Mouse (Mus musculus): ENCODE measurements around the gene Rps18.

Rps18 gene

DNA sequence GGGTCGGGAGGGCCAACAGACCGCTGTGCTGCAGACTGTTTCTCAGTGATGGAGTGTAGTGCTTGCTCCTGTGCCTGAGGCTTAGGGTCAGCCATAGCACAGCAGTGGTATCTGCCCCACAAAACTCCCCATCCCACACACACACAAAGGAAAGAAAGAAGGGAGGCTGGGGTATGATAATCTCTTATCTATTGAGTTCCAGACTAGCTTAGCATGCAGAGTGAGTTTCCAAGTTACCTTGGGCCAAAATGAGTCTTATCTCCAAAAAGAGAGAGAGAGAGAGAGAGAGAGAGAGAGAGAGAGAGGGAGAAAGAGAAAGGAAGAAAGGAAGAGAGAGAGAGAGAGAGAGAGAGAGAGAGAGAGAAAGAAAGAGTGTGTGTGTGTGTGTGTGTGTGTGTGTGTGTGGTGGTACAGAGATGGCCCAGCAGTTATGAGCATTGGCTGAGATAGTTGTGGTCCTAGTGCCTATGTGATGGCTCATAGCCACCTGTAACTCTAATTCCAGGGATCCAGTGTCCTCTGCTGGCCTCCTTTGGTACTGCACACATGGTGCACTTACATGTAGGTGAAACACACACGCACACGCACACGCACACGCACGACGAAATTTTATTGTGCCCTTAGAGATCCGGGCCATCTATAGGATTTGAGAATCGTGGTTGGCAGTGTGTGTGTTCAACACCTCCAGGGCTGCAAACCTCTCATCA is 31.1 kb downstream of the Rps18 start:
- DNase-seq (ENCODE audit: low read depth, low spot score): no peak

- no peak for DNase-seq (ENCODE audit: low read depth, low spot score)
These were observed 34.4 kb downstream of the Rps18 start for GRCm38 (mm10) chr17:33921361-33921760.

GRCm38 (mm10) chr17:33920282-33921097 is 35.3 kb downstream of the Rps18 start:
- peak; percentile 75 for DNase-seq (ENCODE audit: low read depth, low spot score)

GRCm38 (mm10) chr17:33919351-33920281 is 36.2 kb downstream of the Rps18 start:
- DNase-seq (ENCODE audit: low read depth, low spot score): no peak

DNA sequence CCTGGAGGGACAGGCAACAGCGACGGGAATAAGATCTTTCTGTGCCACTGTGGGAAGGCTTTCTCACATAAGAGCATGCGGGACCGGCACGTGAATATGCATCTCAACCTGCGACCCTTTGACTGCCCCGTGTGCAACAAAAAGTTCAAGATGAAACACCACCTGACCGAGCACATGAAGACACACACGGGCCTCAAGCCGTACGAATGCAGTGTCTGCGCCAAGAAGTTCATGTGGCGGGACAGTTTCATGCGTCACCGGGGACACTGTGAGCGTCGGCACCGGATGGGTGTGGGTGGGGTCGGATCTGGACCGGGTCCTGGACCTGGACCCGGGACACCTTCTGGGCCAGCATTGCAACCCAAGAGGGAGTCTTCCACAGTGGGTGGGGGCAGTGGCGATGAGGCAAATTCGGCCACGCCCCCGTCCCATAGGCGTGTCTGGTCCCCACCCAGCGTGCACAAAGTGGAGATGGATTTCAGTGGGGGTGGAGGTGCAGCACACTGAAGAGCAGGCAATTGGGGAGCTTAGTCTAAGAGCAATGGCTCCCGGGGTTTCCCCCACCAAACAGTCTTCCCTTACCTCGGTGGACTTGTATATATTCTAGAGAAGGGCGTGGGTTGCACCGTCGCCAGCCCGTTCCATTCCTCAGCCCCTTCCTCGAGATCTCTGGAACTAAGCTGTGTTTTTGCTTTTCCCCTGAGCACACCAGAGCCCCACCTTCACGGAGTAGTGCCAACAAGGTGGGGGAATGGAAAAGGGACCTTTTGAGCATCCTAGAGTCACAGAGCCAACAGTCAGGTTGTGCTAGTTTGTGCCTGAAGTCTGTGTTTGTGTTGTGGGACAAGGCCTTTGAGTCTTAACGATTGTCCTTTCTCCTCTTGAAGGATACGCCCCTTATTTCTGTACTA is 37.3 kb downstream of the Rps18 start:
- no peak for DNase-seq (ENCODE audit: low read depth, low spot score)

DNA sequence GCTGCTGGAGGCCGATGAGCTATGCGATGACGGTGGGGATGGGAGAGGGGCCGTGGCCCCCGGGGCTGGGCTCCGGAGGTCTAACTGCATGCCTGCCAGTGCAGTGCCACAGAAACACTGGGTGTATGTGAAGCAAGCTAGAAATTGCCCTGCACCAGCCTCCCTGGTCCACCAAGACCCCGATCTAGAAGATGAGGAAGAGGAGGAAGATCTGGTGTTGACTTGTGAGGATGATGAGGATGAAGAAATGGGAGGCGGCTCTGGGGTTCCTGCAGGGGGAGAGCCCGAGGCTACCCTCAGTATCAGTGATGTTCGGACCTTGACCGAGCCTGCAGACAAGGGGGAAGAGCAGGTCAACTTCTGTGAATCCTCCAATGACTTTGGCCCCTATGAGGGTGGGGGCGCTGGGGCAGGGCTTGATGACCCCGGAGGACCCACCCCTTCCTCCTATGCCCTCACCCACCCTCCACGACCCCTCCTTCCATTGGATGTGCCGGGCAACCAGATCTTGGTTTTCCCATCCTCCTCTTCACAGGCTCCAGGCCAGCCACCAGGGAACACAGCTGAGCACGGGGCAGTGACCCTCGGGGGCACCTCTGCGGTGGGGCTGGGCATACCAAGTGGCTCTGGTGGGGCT is 38.0 kb downstream of the Rps18 start:
- no peak for DNase-seq (ENCODE audit: low read depth, low spot score)

GRCm38 (mm10) chr17:33916847-33917655 is 38.8 kb downstream of the Rps18 start:
- DNase-seq (ENCODE audit: low read depth, low spot score): no peak

GRCm38 (mm10) chr17:33916294-33916693 is 39.5 kb downstream of the Rps18 start:
- peak; percentile 61 for DNase-seq (ENCODE audit: low read depth, low spot score)

DNA sequence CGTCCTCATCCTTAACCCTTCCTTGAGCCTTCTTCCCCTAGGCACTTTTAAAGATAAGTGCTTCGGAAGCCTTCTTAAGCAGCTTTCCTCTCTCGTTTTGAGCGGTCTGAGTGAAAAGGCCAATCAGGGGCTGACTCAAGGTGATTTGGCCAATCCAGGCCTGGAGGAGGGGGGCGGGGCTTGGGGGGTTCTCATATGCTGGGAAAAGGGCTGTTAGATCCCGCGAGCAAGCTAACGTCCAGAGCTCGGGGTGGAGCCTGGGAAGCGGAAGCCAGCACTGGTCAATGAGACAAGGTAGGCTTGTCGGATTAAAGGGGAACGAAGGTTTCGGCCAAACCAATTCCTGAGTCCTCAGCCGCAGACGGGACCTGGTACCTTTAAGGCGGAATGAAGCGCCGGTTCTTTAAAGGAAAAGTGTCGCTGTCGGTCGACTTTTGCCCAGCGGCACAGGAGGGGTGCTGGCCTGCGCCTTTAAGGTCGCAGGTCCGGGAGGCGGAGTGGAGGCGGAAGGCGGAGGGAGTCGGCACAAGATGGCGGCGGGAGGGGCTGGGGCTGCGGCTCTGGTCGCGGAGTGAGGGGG is 40.0 kb downstream of the Rps18 start, which contains the start of the genes Tapbp and Zbtb22:
Gene Tapbp, plus strand, starts transcription at position 229 of the 580 bp plus-strand sequence.
Gene Zbtb22, plus strand, starts transcription at position 234 of the 580 bp plus-strand sequence.
- DNase-seq (ENCODE audit: low read depth, low spot score): peak; percentile 97

- no peak for DNase-seq (ENCODE audit: low read depth, low spot score)
These were observed 40.8 kb downstream of the Rps18 start for GRCm38 (mm10) chr17:33914969-33915391.

- no peak for DNase-seq (ENCODE audit: low read depth, low spot score)
These were observed 41.9 kb downstream of the Rps18 start for GRCm38 (mm10) chr17:33913905-33914304.

DNA sequence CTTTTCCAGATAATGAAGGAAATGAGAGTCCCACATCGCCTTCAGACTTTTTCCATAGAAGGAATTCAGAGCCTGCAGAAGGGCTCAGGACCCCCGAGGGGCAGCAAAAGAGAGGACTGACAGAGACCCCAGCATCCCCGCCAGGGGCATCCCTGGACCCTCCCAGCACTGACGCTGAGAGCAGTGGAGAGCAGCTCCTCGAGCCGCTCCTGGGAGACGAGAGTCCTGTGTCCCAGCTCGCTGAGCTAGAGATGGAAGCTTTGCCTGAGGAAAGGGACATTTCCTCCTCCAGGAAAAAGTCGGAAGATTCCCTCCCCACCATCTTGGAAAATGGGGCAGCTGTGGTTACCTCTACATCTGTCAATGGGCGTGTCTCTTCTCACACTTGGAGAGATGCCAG is 42.5 kb downstream of the Rps18 start:
- no peak for DNase-seq (ENCODE audit: low read depth, low spot score)

- no peak for DNase-seq (ENCODE audit: low read depth, low spot score)
These were observed 43.9 kb downstream of the Rps18 start for GRCm38 (mm10) chr17:33911813-33912414.

DNA sequence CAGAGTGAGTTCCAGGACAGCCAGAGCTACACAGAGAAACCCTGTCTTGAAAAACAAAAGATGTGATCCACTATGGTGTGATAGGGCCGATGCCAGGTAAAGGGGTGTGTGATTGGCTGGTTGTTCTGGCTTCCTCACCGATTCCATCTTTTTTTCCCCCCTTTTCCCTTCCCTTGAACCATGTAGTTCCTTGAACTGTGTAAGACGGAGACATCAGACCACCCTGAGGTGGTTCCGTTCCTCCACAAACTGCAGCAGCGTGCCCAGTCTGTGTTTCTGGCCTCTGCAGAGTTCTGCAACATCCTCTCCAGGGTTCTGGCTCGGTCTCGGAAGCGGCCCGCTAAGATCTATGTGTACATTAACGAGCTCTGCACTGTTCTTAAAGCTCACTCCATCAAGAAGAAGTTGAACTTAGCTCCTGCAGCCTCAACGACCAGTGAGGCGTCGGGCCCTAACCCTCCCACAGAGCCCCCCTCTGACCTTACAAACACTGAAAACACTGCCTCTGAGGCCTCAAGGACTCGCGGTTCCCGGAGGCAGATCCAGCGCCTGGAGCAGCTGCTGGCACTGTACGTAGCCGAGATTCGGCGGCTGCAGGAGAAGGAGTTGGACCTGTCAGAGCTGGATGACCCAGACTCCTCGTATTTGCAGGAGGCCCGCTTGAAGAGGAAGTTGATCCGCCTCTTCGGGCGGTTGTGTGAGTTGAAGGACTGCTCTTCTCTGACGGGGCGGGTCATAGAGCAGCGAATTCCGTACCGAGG is 44.6 kb downstream of the Rps18 start:
- no peak for DNase-seq (ENCODE audit: low read depth, low spot score)

GRCm38 (mm10) chr17:33910346-33911051 is 45.3 kb downstream of the Rps18 start:
- no peak for DNase-seq (ENCODE audit: low read depth, low spot score)

DNA sequence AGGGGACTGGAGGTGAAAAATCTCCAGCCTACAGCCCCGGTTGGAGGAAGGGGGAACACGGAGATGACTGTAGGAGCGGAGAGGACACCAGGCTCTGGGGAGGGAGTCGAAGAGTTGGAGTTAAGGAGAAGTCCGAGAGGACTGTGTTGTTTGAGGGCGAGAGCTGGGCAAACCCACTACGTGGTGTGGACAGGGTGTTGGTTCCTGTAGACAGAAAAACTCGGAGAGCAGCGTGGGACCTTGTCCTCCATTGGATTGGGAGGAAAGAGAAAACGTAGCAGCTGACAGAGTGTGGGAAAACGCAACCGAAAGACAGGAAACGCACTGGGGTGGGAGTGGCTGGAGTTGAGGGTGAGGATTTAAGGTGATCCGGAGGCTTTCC is 45.9 kb downstream of the Rps18 start:
- no peak for DNase-seq (ENCODE audit: low read depth, low spot score)

Data from embryo, embryonic 11.5 days (tissue).